Mouse (Mus musculus) cerebellum, adult 9-10 months (tissue): ENCODE results near the gene Foxg1.

Source experiments
- DNase-seq: peaks from one replicate; pipeline ENCODE4 v3.0.0; 2022

Foxg1 gene

GRCm38 (mm10) chr12:49386081-49386805 lies 3.8 kb downstream of the Foxg1 start:
- DNase-seq = no peak

GRCm38 (mm10) chr12:49387856-49388598 lies 5.6 kb downstream of the Foxg1 start:
- no peak for DNase-seq

- no peak for DNase-seq
Measured at GRCm38 (mm10) chr12:49389666-49390065, 7.2 kb downstream of the Foxg1 start.

DNA sequence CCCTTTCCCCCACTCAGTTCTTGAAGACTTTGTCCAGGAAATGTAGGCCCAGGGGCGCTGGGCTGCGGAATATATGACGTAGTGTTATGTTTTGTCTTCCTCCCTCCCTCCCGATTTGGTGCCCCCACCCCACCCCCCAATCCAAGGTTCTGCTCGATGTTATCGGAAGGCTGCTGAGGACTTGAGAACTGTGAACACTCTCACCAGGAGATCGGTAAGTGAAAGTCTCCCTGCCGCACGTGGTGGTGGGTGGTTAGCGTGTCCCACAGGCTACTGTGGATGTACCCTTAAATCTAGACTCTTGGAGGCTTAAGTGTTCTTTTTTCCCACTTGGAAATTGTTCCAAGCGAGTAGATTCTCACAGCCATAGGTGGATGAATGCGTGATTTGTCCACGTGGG lies 7.8 kb downstream of the Foxg1 start:
- no peak for DNase-seq

DNA sequence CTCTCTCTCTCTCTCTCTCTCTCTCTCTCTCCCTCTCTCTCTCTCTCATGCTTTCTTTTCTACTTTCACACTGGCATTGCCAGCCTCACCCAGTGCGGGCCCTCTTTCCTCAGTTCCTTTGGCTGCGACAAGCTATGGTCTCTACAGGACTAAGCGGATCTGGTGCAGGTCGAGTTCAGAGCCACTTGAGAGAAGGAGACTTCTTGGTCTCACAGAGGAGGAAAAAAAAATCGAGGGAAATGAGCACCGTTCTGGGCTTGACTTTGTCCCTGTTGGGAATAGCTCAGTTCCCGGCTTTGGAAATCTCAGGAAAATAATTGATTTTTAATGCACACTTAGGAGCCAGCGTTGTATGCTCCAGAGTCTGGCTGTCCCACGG lies 8.5 kb downstream of the Foxg1 start:
- no peak for DNase-seq

- no peak for DNase-seq
Measured at GRCm38 (mm10) chr12:49391305-49392040, 9.0 kb downstream of the Foxg1 start.

- no peak for DNase-seq
Measured at GRCm38 (mm10) chr12:49392041-49392390, 9.6 kb downstream of the Foxg1 start.

DNA sequence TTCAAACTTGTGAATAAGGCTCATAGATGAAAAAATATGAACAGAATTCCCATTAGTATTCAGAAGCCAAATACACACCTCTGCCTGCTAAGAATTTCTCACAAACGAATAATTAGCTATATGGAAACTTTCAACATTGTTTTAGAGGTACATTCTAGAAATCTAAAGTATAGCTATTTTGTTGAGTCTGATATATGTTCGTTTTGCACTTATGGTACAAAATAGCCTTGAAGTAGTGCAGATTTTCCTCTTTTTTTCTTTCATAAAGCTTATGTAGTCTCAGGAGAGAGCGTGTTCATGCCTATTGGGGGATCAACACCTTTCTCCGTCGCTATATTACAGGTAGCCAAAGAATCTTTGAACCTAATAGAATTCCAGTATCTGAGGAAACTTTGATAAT lies 10.4 kb downstream of the Foxg1 start:
- no peak for DNase-seq

- no peak for DNase-seq
Measured at GRCm38 (mm10) chr12:49393639-49394038, 11.2 kb downstream of the Foxg1 start.

- no peak for DNase-seq
Measured at GRCm38 (mm10) chr12:49394181-49394580, 11.7 kb downstream of the Foxg1 start.

DNA sequence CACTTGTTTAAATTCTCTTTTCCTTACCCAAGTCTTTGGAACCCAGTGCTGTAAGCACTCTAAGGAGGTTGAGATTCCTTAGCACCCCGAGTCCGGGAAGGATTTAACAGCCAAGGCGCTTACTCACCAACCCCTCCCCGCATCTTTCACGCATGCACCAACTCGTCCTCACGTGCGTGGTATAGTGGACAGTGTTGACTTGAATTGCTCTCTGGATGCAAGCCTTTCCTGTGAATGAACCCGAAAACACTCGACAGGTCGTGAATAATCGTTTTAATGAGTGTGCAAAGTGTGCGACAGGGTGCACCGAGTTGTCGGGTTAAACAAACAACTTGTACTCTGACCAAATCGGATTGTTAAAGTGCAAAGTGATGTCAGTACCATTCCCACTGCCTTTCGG lies 12.4 kb downstream of the Foxg1 start:
- DNase-seq = no peak

DNA sequence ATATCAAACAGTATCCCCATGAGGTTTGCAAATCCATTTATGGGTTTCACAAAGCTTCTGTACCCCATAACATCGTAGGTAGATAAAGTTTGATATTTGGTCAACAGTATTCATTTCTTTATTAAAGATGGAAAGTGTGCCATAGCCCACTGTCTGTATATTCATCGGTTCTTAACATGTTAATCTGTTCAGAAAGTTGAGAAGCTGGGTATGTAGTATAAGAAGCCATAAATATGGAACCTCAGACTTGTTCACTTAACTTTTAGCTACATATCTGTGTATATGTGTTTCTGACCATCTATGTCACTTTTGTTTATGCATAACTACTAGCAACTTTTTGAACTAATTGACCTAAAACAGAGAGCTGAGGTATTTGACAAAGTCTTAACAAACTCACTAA lies 13.5 kb downstream of the Foxg1 start:
- DNase-seq = no peak

GRCm38 (mm10) chr12:49396776-49397175 lies 14.3 kb downstream of the Foxg1 start:
- DNase-seq = no peak

- no peak for DNase-seq
Measured at GRCm38 (mm10) chr12:49397443-49398162, 15.1 kb downstream of the Foxg1 start.

DNA sequence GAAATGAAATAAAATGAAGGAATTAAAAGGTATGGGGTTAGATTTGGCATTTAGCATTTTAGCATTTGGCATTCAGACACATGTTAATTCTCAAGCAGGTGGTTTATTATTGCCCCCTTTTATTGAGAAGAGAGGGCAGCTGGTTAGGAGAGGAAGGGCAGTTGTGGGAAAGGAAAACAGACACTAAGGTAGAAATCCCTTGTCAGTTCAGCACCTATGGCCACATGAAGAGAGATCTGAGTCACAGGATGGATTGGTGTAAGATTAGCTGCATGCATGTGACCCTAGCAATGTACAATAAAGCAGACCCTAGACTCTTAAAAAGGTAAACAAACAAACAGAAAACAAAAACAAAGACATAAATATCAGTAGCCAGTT lies 15.7 kb downstream of the Foxg1 start:
- no peak for DNase-seq

- no peak for DNase-seq
Measured at GRCm38 (mm10) chr12:49398636-49399035, 16.2 kb downstream of the Foxg1 start.

- no peak for DNase-seq
Measured at GRCm38 (mm10) chr12:49399611-49400010, 17.2 kb downstream of the Foxg1 start.

- DNase-seq = no peak
Measured at GRCm38 (mm10) chr12:49400036-49400852, 17.8 kb downstream of the Foxg1 start.

DNA sequence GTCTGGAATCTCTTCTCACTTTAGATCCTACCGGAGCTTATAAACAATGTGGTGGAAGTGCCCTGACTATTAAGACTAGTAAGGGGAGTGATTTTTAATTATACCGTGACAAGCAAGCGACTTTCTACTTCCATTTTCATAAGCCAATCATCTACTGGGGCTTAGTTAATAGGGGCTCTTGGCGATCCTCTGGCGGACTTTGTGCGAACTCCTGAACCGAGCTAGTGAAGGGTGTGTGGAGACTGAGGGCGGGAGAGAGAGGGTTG lies 18.3 kb downstream of the Foxg1 start:
- DNase-seq = no peak

DNA sequence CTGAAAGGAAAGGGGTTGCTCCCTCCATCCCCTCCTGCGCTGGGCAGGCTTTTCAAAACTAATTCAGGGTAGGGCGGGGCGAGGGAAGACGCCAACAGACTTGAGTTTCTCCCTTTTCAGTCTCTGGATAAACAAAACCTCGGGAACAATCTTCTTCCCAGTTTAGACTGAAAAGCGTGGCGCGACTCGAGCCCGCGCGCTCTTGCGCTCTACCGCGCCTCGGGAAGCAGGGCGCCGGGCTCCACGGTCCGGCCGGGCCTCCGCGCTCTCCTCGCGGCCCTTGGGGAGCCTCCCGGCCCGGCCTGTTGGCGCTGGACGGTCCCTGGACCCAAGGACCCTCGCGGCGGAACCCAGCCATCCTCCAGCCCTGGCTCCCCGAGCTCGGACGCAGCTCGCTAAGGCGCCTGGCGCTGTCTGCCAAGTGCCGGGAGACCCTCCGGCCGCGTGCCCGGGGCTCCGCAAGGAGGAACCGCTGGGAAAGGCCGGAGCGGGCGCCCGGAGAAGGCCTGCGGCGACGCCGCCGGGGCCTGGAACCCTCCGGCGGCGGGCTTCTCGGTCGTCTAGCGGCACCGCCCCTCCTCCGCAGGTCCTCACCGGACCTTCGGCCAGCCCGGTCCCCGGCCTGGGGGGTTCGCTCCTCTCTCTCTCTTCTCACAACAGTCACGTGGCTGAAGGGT lies 18.8 kb downstream of the Foxg1 start:
- no peak for DNase-seq

DNA sequence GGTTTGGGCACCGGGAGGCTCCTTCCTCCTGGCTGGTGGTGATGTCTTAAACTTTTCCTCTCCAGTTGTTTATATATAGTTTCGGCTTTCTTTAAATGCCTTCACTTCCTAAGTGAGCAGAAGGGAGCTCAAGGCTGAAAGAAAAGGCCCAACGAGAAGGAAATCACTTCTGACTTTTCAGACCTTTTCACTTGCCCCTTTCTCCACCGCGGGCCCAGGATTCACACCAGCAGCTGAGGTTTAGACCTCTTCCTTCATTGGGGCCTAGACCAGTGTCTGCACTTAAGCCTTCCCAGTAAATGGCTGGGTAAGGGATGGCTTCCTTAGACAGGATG lies 19.3 kb downstream of the Foxg1 start:
- no peak for DNase-seq

GRCm38 (mm10) chr12:49409833-49410232 lies 27.4 kb downstream of the Foxg1 start:
- DNase-seq = no peak
